Mouse (Mus musculus) myocyte (in vitro differentiated cells): Measurements from ENCODE around the gene Btg1. TPM values are rescaled to one million over a fixed set of nuclear protein-coding genes. Genes with fewer than 3 reads are reported as not detected.

ENCODE experiments used
- H3K27me3 ChIP-seq: one replicate; pipeline ENCODE4 v1.6.1; 2011; ENCODE audit not compliant: control insufficient read depth, insufficient read depth, insufficient read length
- H3K36me3 ChIP-seq: one replicate; pipeline ENCODE4 v1.6.1; 2011; ENCODE audit not compliant: control insufficient read depth, insufficient read depth
- H3K4me2 ChIP-seq: one replicate; pipeline ENCODE4 v1.6.1; 2011; ENCODE audit warnings: low read depth, control low read depth
- H3K4me3 ChIP-seq: one replicate; pipeline ENCODE4 v1.5.1; 2011; ENCODE audit warnings: mild to moderate bottlenecking, control low read depth, moderate library complexity
- H3K79me2 ChIP-seq: one replicate; pipeline ENCODE4 v1.6.1; 2011; ENCODE audit not compliant: control insufficient read depth, insufficient read depth
- H3ac ChIP-seq: one replicate; pipeline ENCODE4 v1.6.1; 2011; ENCODE audit not compliant: control insufficient read depth, insufficient read length
- CEBPB ChIP-seq: IDR thresholded peaks from 2 replicates; pipeline ENCODE4 v1.6.1; 2011; ENCODE audit warnings: mild to moderate bottlenecking, moderate library complexity; ENCODE audit not compliant: poor library complexity, insufficient read depth, severe bottlenecking
- E2F4 ChIP-seq: IDR thresholded peaks from one replicate; pipeline ENCODE4 v1.6.1; 2011; ENCODE audit warnings: mild to moderate bottlenecking, control low read depth, moderate library complexity; ENCODE audit not compliant: insufficient read depth
- MAX ChIP-seq: IDR thresholded peaks from one replicate; pipeline ENCODE4 v1.6.1; 2011; ENCODE audit warnings: low read depth, mild to moderate bottlenecking, control low read depth
- MYOD1 ChIP-seq, 3 experiments: IDR thresholded peaks; one replicate each; pipeline ENCODE4 v1.6.1; 2011; ENCODE audit warnings: control low read depth in 2 of 3, low read depth in 2 of 3, mild to moderate bottlenecking in 2 of 3, moderate library complexity in 1 of 3; ENCODE audit not compliant: insufficient read length in 2 of 3, control insufficient read depth in 1 of 3
- MYOG ChIP-seq, 3 experiments: IDR thresholded peaks; one replicate each; pipeline ENCODE4 v1.6.1; 2011; ENCODE audit warnings: control low read depth in 2 of 3, low read depth in 2 of 3, mild to moderate bottlenecking in 2 of 3; ENCODE audit not compliant: insufficient read length in 2 of 3, control insufficient read depth in 1 of 3, insufficient read depth in 1 of 3
- POLR2A ChIP-seq: IDR thresholded peaks from one replicate; pipeline ENCODE4 v1.6.1; 2011; ENCODE audit warnings: low read depth, mild to moderate bottlenecking, control low read depth, moderate library complexity; ENCODE audit not compliant: insufficient read length
- POLR2AphosphoS2 ChIP-seq: IDR thresholded peaks from one replicate; pipeline ENCODE4 v1.6.1; 2011; ENCODE audit warnings: low read depth, control low read depth; ENCODE audit not compliant: insufficient read length
- REST ChIP-seq: IDR thresholded peaks from one replicate; pipeline ENCODE4 v1.6.1; 2011; ENCODE audit warnings: mild to moderate bottlenecking, control low read depth, moderate library complexity; ENCODE audit not compliant: insufficient read depth, insufficient read length
- SRF ChIP-seq: IDR thresholded peaks from one replicate; pipeline ENCODE4 v1.6.1; 2011; ENCODE audit warnings: low read depth; ENCODE audit not compliant: control insufficient read depth, insufficient read length
- TCF12 ChIP-seq: IDR thresholded peaks from one replicate; pipeline ENCODE4 v1.6.1; 2011; ENCODE audit warnings: mild to moderate bottlenecking, control low read depth; ENCODE audit not compliant: poor library complexity, insufficient read depth, severe bottlenecking
- TCF3 ChIP-seq: IDR thresholded peaks from one replicate; pipeline ENCODE4 v1.6.1; 2011; ENCODE audit warnings: low read depth, control low read depth; ENCODE audit not compliant: insufficient read length
- USF1 ChIP-seq: IDR thresholded peaks from one replicate; pipeline ENCODE4 v1.6.1; 2011; ENCODE audit warnings: low read depth, mild to moderate bottlenecking, control low read depth, moderate library complexity
- polyA plus RNA-seq: library from polyadenylated mRNA; unstranded; fragments of >200 nt; fragmentation: generic; extraction: Trizol; gene quantifications from one replicate; pipeline ENCODE4 v1.2.1, GENCODE M21; 2012; ENCODE audit warnings: missing spikeins

The Btg1 gene
- polyA plus RNA-seq, 1 experiment = 49.9 TPM

- H3K27me3 ChIP-seq = no peaks in the 10 kb centered on the region
- H3K79me2 ChIP-seq = peaks cover 77% of the 10 kb centered on the region
- H3K36me3 ChIP-seq = no peaks in the 10 kb centered on the region
- no peak overlapping the region for H3K4me3 ChIP-seq
- H3ac ChIP-seq = no peak overlapping the region
- no peak overlapping the region for H3K4me2 ChIP-seq
- TF ChIP-seq REST = no peak
- TF ChIP-seq CEBPB = no peak
- no peak for TF ChIP-seq TCF3
- no peak for TF ChIP-seq SRF
- TF ChIP-seq TCF12 = no peak
- no peak for TF ChIP-seq USF1
- no peak for TF ChIP-seq E2F4
- no peak for TF ChIP-seq POLR2A
- no peak for TF ChIP-seq POLR2AphosphoS2
- no peak for TF ChIP-seq MYOD1 (IDR thresholded peaks at IDR 0.05; ENCODE audit: control insufficient read depth in 1 of 3, insufficient read length in 2 of 3, low read depth in 2 of 3)
- no peak for TF ChIP-seq MAX
- no peak for TF ChIP-seq MYOG (IDR thresholded peaks at IDR 0.05; ENCODE audit: control insufficient read depth in 1 of 3, insufficient read depth in 1 of 3, insufficient read length in 2 of 3, low read depth in 2 of 3)
Measured at GRCm38 (mm10) chr10:96630110-96630509, 13.3 kb downstream of the Btg1 start.

GRCm38 (mm10) chr10:96631066-96631711, 14.4 kb downstream of the Btg1 start:
- no peak overlapping the region for H3ac ChIP-seq
- TF ChIP-seq CEBPB (no peak), E2F4 (no peak), TCF3 (no peak), POLR2AphosphoS2 (no peak), MAX (no peak), MYOD1 (IDR thresholded peaks at IDR 0.05; ENCODE audit: control insufficient read depth in 1 of 3, insufficient read length in 2 of 3, low read depth in 2 of 3) (no peak), TCF12 (no peak), REST (no peak), SRF (no peak), MYOG (IDR thresholded peaks at IDR 0.05; ENCODE audit: control insufficient read depth in 1 of 3, insufficient read depth in 1 of 3, insufficient read length in 2 of 3, low read depth in 2 of 3) (no peak), POLR2A (no peak), USF1 (no peak)
- no peaks in the 10 kb centered on the region for H3K27me3 ChIP-seq
- H3K36me3 ChIP-seq = no peaks in the 10 kb centered on the region
- no peak overlapping the region for H3K4me2 ChIP-seq
- H3K79me2 ChIP-seq = peaks cover 66% of the 10 kb centered on the region
- H3K4me3 ChIP-seq = no peak overlapping the region

- TF ChIP-seq MYOG (IDR thresholded peaks at IDR 0.05; ENCODE audit: control insufficient read depth in 1 of 3, insufficient read depth in 1 of 3, insufficient read length in 2 of 3, low read depth in 2 of 3) = peak in 1 of 3 experiments; percentile 69
- no peak for TF ChIP-seq MAX
- TF ChIP-seq MYOD1 (IDR thresholded peaks at IDR 0.05; ENCODE audit: control insufficient read depth in 1 of 3, insufficient read length in 2 of 3, low read depth in 2 of 3) = peak in 2 of 3 experiments; percentile 65 to 87
- TF ChIP-seq CEBPB = 0 out of 2 replicates have a peak, but pooled peaks have one; percentile 29
- no peak for TF ChIP-seq E2F4
- H3K4me3 ChIP-seq = no peak overlapping the region
- H3K79me2 ChIP-seq = peaks cover 57% of the 10 kb centered on the region
- no peaks in the 10 kb centered on the region for H3K27me3 ChIP-seq
- peaks cover 4% of the 10 kb centered on the region for H3K36me3 ChIP-seq
- H3K4me2 ChIP-seq = peak overlapping the region; percentile 73
- H3ac ChIP-seq = no peak overlapping the region
Measured at GRCm38 (mm10) chr10:96632271-96633144, 15.7 kb downstream of the Btg1 start.

- H3K36me3 ChIP-seq = peaks cover 4% of the 10 kb centered on the region
- H3K4me2 ChIP-seq = peak overlapping the region; percentile 73
- TF ChIP-seq SRF (no peak), MYOD1 (IDR thresholded peaks at IDR 0.05; ENCODE audit: control insufficient read depth in 1 of 3, insufficient read length in 2 of 3, low read depth in 2 of 3) (no peak), REST (no peak), POLR2A (no peak), TCF3 (no peak), POLR2AphosphoS2 (no peak), CEBPB (no peak), MAX (no peak), E2F4 (no peak), USF1 (no peak), TCF12 (no peak), MYOG (IDR thresholded peaks at IDR 0.05; ENCODE audit: control insufficient read depth in 1 of 3, insufficient read depth in 1 of 3, insufficient read length in 2 of 3, low read depth in 2 of 3) (no peak)
- no peak overlapping the region for H3ac ChIP-seq
- no peaks in the 10 kb centered on the region for H3K27me3 ChIP-seq
- H3K79me2 ChIP-seq = peaks cover 55% of the 10 kb centered on the region
- H3K4me3 ChIP-seq = no peak overlapping the region
Measured at GRCm38 (mm10) chr10:96633145-96633516, 16.3 kb downstream of the Btg1 start.
